Mouse (Mus musculus) kidney, adult 2 months (tissue): ENCODE measurements at regions not wholly inside any gene's neighbourhood (a gene's known extent, or its start where the extent isn't known, plus 50 kb on each side); places are given as distances from the start of the nearest gene placed in this dataset.
A peak's percentile ranks its signal among the peaks of the same experiment; 100 is the strongest.

Source experiments
- DNase-seq: peaks from one replicate; pipeline ENCODE4 v3.0.0; 2021
- H3K27ac ChIP-seq: fragments of 200-500 bp; 2 replicates; pipeline ENCODE4 v1.5.1; 2012; ENCODE audit warnings: low read depth, low read length, control low read depth, inconsistent platforms; ENCODE audit not compliant: insufficient read depth
- H3K27me3 ChIP-seq: fragments of 200-500 bp; replicated peaks from 2 replicates; pipeline ENCODE4 v1.6.1; 2012; ENCODE audit warnings: mild to moderate bottlenecking, moderate library complexity, low read length, inconsistent platforms; ENCODE audit not compliant: control insufficient read depth, insufficient read depth
- H3K36me3 ChIP-seq: fragments of 200-500 bp; 2 replicates; pipeline ENCODE4 v1.6.1; 2012; ENCODE audit warnings: mild to moderate bottlenecking, moderate library complexity, low read length, inconsistent platforms; ENCODE audit not compliant: control insufficient read depth, insufficient read depth
- H3K4me1 ChIP-seq: fragments of 200-500 bp; 2 replicates; pipeline ENCODE4 v1.6.1; 2011; ENCODE audit warnings: low read length; ENCODE audit not compliant: control insufficient read depth, insufficient read depth
- H3K4me3 ChIP-seq: fragments of 200-500 bp; 2 replicates; pipeline ENCODE4 v1.5.1; 2011; ENCODE audit warnings: mild to moderate bottlenecking, low read depth, low read length, control low read depth; ENCODE audit not compliant: insufficient read depth
- CTCF ChIP-seq: fragments of 200-500 bp; conservative IDR thresholded peaks from 2 replicates; pipeline ENCODE4 v1.5.1; 2011; ENCODE audit warnings: low read depth, mild to moderate bottlenecking, control low read depth, low read length, moderate library complexity, mixed read lengths; ENCODE audit not compliant: insufficient read depth, insufficient read length
- POLR2A ChIP-seq: fragments of 200-500 bp; IDR thresholded peaks from one replicate; pipeline ENCODE4 v1.6.1; 2011; ENCODE audit warnings: low read depth, low read length, control low read depth
- WGBS: fragments of 180-500 bp; shearing (Covaris S2); methylation state at CpG from one replicate; pipeline ENCODE4 v1.1.7; 2018; 5-methylcytosine and 5-hydroxymethylcytosine counted together

- no peak for TF ChIP-seq CTCF
- Histone ChIP-seq H3K4me1 (no peaks in the 10 kb centered on the region), H3K27ac (no peak overlapping the region), H3K4me3 (no peak overlapping the region), H3K36me3 (no peaks in the 10 kb centered on the region), H3K27me3 (no peaks in the 10 kb centered on the region)
- 64% methylated on average over 3 of the region's 3 CpGs for WGBS
- DNase-seq = no peak
Measured at GRCm38 (mm10) chr4:125313892-125314291, 176.6 kb upstream of the Grik3 start.

GRCm38 (mm10) chr4:125313252-125313651 is 177.2 kb upstream of the Grik3 start:
- DNase-seq = no peak

GRCm38 (mm10) chr4:125308171-125308570 is 180.5 kb upstream of the Zc3h12a start:
- no peak for TF ChIP-seq CTCF
- no peak for TF ChIP-seq POLR2A
- no peak overlapping the region for H3K4me3 ChIP-seq
- H3K4me1 ChIP-seq = no peaks in the 10 kb centered on the region
- H3K27ac ChIP-seq = no peak overlapping the region
- no peaks in the 10 kb centered on the region for H3K27me3 ChIP-seq
- WGBS = 10% methylated on average over 8 of the region's 8 CpGs
- DNase-seq = no peak
- H3K36me3 ChIP-seq = no peaks in the 10 kb centered on the region

More at GRCm38 (mm10) chr4:125313252-125313651, 177.2 kb upstream of the Grik3 start:
- no peaks in the 10 kb centered on the region for H3K36me3 ChIP-seq
- H3K4me3 ChIP-seq = no peak overlapping the region
- TF ChIP-seq CTCF = no peak
- TF ChIP-seq POLR2A = no peak
- no peak overlapping the region for H3K27ac ChIP-seq
- 6% methylated on average over 11 of the region's 11 CpGs for WGBS
- no peaks in the 10 kb centered on the region for H3K27me3 ChIP-seq
- H3K4me1 ChIP-seq = no peaks in the 10 kb centered on the region

GRCm38 (mm10) chr4:125305766-125306165 is 178.1 kb upstream of the Zc3h12a start:
- WGBS = 64% methylated on average over 6 of the region's 6 CpGs
- H3K27me3 ChIP-seq = no peaks in the 10 kb centered on the region
- H3K27ac ChIP-seq = no peak overlapping the region
- no peak for DNase-seq
- no peak overlapping the region for H3K4me3 ChIP-seq
- TF ChIP-seq CTCF (no peak), POLR2A (no peak)
- no peaks in the 10 kb centered on the region for H3K4me1 ChIP-seq
- H3K36me3 ChIP-seq = no peaks in the 10 kb centered on the region

GRCm38 (mm10) chr4:125302660-125303059 is 175.0 kb upstream of the Zc3h12a start:
- H3K4me1 ChIP-seq = no peaks in the 10 kb centered on the region
- TF ChIP-seq POLR2A (no peak), CTCF (no peak)
- no peak overlapping the region for H3K4me3 ChIP-seq
- no peaks in the 10 kb centered on the region for H3K27me3 ChIP-seq
- no peaks in the 10 kb centered on the region for H3K36me3 ChIP-seq
- H3K27ac ChIP-seq = no peak overlapping the region
- WGBS = 33% methylated on average over 7 of the region's 7 CpGs
- DNase-seq = no peak

GRCm38 (mm10) chr4:125300503-125301457 is 173.1 kb upstream of the Zc3h12a start:
- peak; percentile 28 for DNase-seq
- no peaks in the 10 kb centered on the region for H3K36me3 ChIP-seq
- no peak for TF ChIP-seq POLR2A
- no peak for TF ChIP-seq CTCF
- no peaks in the 10 kb centered on the region for H3K27me3 ChIP-seq
- WGBS = 25% methylated on average over 33 of the region's 33 CpGs
- no peak overlapping the region for H3K4me3 ChIP-seq
- H3K27ac ChIP-seq = no peak overlapping the region
- H3K4me1 ChIP-seq = no peaks in the 10 kb centered on the region

- no peak for DNase-seq
- no peaks in the 10 kb centered on the region for H3K4me1 ChIP-seq
- no peak overlapping the region for H3K4me3 ChIP-seq
- TF ChIP-seq POLR2A = no peak
- TF ChIP-seq CTCF = no peak
- no peak overlapping the region for H3K27ac ChIP-seq
- no peaks in the 10 kb centered on the region for H3K27me3 ChIP-seq
- H3K36me3 ChIP-seq = no peaks in the 10 kb centered on the region
- WGBS = 85% methylated on average over 6 of the region's 6 CpGs
Measured at GRCm38 (mm10) chr4:125290761-125291160, 163.1 kb upstream of the Zc3h12a start.
